Mouse (Mus musculus) neural tube, embryonic 13.5 days (tissue): ENCODE results near the gene Pes1. TPM values are rescaled to one million over a fixed set of nuclear protein-coding genes. Genes with fewer than 3 reads are reported as not detected.

Experiments used
- ATAC-seq: fragments of 200-750 bp; cut with Nextera tagmentation; 2 replicates; pipeline ENCODE4 v1.8.0; 2017; ENCODE audit warnings: low read depth, mild to moderate bottlenecking, moderate TSS enrichment, moderate library complexity
- H3K27ac ChIP-seq: fragments of 300-500 bp; sonication (generic); replicated peaks from 2 replicates; pipeline ENCODE4 v1.5.1; 2015; ENCODE audit warnings: moderate library complexity, mild to moderate bottlenecking, inconsistent platforms
- H3K27me3 ChIP-seq: fragments of 300-500 bp; sonication (generic); 2 replicates; pipeline ENCODE4 v1.6.1; 2015; ENCODE audit warnings: mild to moderate bottlenecking, inconsistent platforms
- H3K36me3 ChIP-seq: fragments of 300-500 bp; sonication (generic); 2 replicates; pipeline ENCODE4 v1.6.1; 2015; ENCODE audit warnings: mild to moderate bottlenecking, inconsistent platforms
- H3K4me1 ChIP-seq: fragments of 300-500 bp; sonication (generic); replicated peaks from 2 replicates; pipeline ENCODE4 v1.6.1; 2015; ENCODE audit warnings: inconsistent platforms
- H3K4me2 ChIP-seq: fragments of 300-500 bp; sonication (generic); 2 replicates; pipeline ENCODE4 v1.6.1; 2015; ENCODE audit warnings: inconsistent platforms, mild to moderate bottlenecking, moderate library complexity
- H3K4me3 ChIP-seq: fragments of 300-500 bp; sonication (generic); 2 replicates; pipeline ENCODE4 v1.5.1; 2015; ENCODE audit warnings: mild to moderate bottlenecking, inconsistent platforms
- H3K9ac ChIP-seq: fragments of 300-500 bp; sonication (generic); 2 replicates; pipeline ENCODE4 v1.6.1; 2015; ENCODE audit warnings: moderate library complexity, mild to moderate bottlenecking, inconsistent platforms
- H3K9me3 ChIP-seq: fragments of 300-500 bp; sonication (generic); 2 replicates; pipeline ENCODE4 v1.6.1; 2016; ENCODE audit warnings: inconsistent platforms
- WGBS: fragments of 180-500 bp; shearing (Covaris S2); methylation state at CpG from one replicate; pipeline ENCODE4 v1.1.7; 2015; 5-methylcytosine and 5-hydroxymethylcytosine counted together
- polyA plus RNA-seq: library from polyadenylated mRNA; unstranded; fragments of >200 nt; fragmentation: Nextera tagmentation; extraction: Ambion mirVana; gene quantifications from 2 replicates; pipeline ENCODE4 v1.2.1, GENCODE M21; 2015

The Pes1 gene
- polyA plus RNA-seq, 1 experiment from 2014 or later, result 56.5 TPM

- H3K9me3 ChIP-seq, result no peaks in the 10 kb centered on the region
- no peak overlapping the region for H3K27ac ChIP-seq
- peaks cover 66% of the 10 kb centered on the region for H3K36me3 ChIP-seq
- 81% methylated on average over 3 of the region's 3 CpGs for WGBS
- H3K9ac ChIP-seq, result no peak overlapping the region
- H3K4me1 ChIP-seq, result peaks cover 18% of the 10 kb centered on the region
- no peak for ATAC-seq
- H3K4me2 ChIP-seq, result no peak overlapping the region
- no peaks in the 10 kb centered on the region for H3K27me3 ChIP-seq
- no peak overlapping the region for H3K4me3 ChIP-seq
Measured at GRCm38 (mm10) chr11:3969837-3970236, 6.1 kb downstream of the Pes1 start.

DNA sequence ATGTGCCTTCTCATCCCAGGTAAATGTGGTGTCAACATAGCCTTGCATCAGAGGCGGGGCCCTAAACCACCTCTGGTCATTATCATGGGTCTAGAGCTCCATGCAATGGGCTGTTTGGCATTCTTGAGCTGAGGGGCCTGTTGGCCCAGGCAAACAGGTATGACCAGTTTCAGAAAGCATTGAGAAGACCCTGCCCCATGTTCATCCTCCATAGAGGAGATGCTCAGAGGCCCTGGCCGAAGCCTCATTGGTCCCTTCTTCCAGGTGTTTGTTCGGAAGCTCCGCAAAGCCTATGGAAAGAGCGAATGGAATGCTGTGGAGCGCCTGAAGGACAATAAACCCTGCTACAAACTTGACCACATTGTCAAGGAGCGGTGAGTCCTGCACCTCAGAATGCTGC is 6.6 kb downstream of the Pes1 start:
- H3K27ac ChIP-seq, result no peak overlapping the region
- H3K27me3 ChIP-seq, result no peaks in the 10 kb centered on the region
- 96% methylated on average over 7 of the region's 7 CpGs for WGBS
- H3K9me3 ChIP-seq, result no peaks in the 10 kb centered on the region
- H3K36me3 ChIP-seq, result peaks cover 71% of the 10 kb centered on the region
- H3K4me2 ChIP-seq, result no peak overlapping the region
- ATAC-seq, result no peak
- H3K4me1 ChIP-seq, result peaks cover 12% of the 10 kb centered on the region
- no peak overlapping the region for H3K4me3 ChIP-seq
- H3K9ac ChIP-seq, result no peak overlapping the region

- ATAC-seq, result no peak
- 93% methylated on average over 7 of the region's 7 CpGs for WGBS
Measured at GRCm38 (mm10) chr11:3973081-3973480, 9.3 kb downstream of the Pes1 start.

GRCm38 (mm10) chr11:3974311-3974710 is 10.5 kb downstream of the Pes1 start:
- H3K4me1 ChIP-seq, result no peaks in the 10 kb centered on the region
- WGBS, result 57% methylated on average over 3 of the region's 3 CpGs
- ATAC-seq, result no peak

More at GRCm38 (mm10) chr11:3973081-3973480, 9.3 kb downstream of the Pes1 start:
- Histone ChIP-seq H3K4me3 (no peak overlapping the region), H3K27me3 (no peaks in the 10 kb centered on the region), H3K4me2 (no peak overlapping the region), H3K9ac (no peak overlapping the region), H3K27ac (no peak overlapping the region), H3K36me3 (peaks cover 98% of the 10 kb centered on the region), H3K4me1 (no peaks in the 10 kb centered on the region), H3K9me3 (no peaks in the 10 kb centered on the region)

DNA sequence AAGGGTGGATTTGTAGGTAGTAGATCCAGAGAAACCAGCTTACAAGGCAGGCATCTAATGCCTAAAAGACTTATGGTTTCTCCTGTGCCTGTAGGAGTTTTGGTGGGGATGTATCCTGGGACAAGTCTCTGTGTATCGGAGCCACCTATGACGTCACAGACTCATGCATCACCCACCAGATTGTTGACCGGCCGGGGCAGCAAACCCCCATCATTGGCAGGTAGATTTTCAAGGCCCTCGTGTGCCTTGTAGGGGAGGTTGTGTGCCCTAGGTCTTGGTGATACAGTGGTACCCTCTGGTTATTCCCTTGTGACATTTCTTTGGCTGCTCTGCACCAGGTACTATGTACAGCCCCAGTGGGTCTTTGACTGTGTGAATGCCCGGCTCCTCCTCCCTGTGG is 12.9 kb downstream of the Pes1 start, which contains the start of gene 4930556J24Rik:
Gene 4930556J24Rik (minus strand): TSS at position 101 of the 400 bp plus-strand sequence.
- Histone ChIP-seq H3K4me2 (no peak within 1 kb of the TSS), H3K9me3 (no peaks in the 10 kb centered on the region), H3K4me3 (no peak within 1 kb of the TSS), H3K36me3 (peaks cover 98% of the 10 kb centered on the region), H3K27ac (no peak within 1 kb of the TSS), H3K4me1 (no peaks in the 10 kb centered on the region), H3K9ac (no peak within 1 kb of the TSS), H3K27me3 (no peaks in the 10 kb centered on the region)
- 95% methylated on average over 6 of the region's 6 CpGs for WGBS
- ATAC-seq, result no peak

More at GRCm38 (mm10) chr11:3974311-3974710, 10.5 kb downstream of the Pes1 start:
- no peaks in the 10 kb centered on the region for H3K27me3 ChIP-seq
- no peak overlapping the region for H3K4me2 ChIP-seq
- H3K4me3 ChIP-seq, result no peak overlapping the region
- H3K9me3 ChIP-seq, result no peaks in the 10 kb centered on the region
- H3K36me3 ChIP-seq, result peaks cover 100% of the 10 kb centered on the region
- no peak overlapping the region for H3K27ac ChIP-seq
- H3K9ac ChIP-seq, result no peak overlapping the region

DNA sequence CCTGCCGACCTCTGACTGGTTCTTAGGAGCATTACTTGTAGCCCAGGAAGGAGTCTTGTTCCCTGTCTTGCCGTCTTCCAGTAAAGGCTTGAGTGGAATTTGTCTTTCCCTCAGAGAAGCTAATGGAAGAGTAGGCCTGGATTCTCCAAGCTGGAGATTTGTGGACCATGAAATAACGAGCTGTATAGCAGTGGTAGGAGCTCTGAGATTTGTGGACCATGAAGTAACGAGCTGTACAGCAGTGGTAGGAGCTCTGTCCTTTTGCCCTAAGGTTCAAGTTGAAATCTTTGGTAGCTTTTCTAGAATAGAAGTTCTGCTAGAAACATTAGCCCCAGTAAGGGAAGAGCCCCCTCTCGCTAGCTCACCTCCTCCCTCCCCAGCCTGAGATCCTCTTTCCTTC is 14.6 kb downstream of the Pes1 start:
- Histone ChIP-seq H3K9ac (no peak overlapping the region), H3K4me2 (no peak overlapping the region), H3K4me3 (no peak overlapping the region), H3K27me3 (no peaks in the 10 kb centered on the region; the same call in 1 of the 2 replicates), H3K4me1 (peaks cover 4% of the 10 kb centered on the region), H3K27ac (no peak overlapping the region), H3K9me3 (no peaks in the 10 kb centered on the region), H3K36me3 (peaks cover 81% of the 10 kb centered on the region)
- WGBS, result 90% methylated on average over 5 of the region's 5 CpGs
- ATAC-seq, result no peak

GRCm38 (mm10) chr11:3981536-3981935 is 17.8 kb downstream of the Pes1 start:
- Histone ChIP-seq H3K4me3 (no peak overlapping the region), H3K27ac (no peak overlapping the region), H3K36me3 (peaks cover 50% of the 10 kb centered on the region), H3K9me3 (no peaks in the 10 kb centered on the region), H3K4me1 (peaks cover 18% of the 10 kb centered on the region), H3K9ac (no peak overlapping the region), H3K27me3 (peaks cover 9% of the 10 kb centered on the region), H3K4me2 (no peak overlapping the region)
- ATAC-seq, result no peak
- 68% methylated on average over 6 of the region's 6 CpGs for WGBS

- peak overlapping the region; percentile 66; the same call in 1 of the 2 replicates for H3K4me2 ChIP-seq
- H3K4me1 ChIP-seq, result peaks cover 18% of the 10 kb centered on the region
- no peak overlapping the region for H3K27ac ChIP-seq
- H3K36me3 ChIP-seq, result peaks cover 40% of the 10 kb centered on the region
- H3K9me3 ChIP-seq, result no peaks in the 10 kb centered on the region
- H3K9ac ChIP-seq, result no peak overlapping the region
- peaks cover 9% of the 10 kb centered on the region for H3K27me3 ChIP-seq
- WGBS, result 65% methylated on average over 7 of the region's 7 CpGs
- no peak for ATAC-seq
- H3K4me3 ChIP-seq, result no peak overlapping the region
Measured at GRCm38 (mm10) chr11:3982275-3983209, 18.8 kb downstream of the Pes1 start.

DNA sequence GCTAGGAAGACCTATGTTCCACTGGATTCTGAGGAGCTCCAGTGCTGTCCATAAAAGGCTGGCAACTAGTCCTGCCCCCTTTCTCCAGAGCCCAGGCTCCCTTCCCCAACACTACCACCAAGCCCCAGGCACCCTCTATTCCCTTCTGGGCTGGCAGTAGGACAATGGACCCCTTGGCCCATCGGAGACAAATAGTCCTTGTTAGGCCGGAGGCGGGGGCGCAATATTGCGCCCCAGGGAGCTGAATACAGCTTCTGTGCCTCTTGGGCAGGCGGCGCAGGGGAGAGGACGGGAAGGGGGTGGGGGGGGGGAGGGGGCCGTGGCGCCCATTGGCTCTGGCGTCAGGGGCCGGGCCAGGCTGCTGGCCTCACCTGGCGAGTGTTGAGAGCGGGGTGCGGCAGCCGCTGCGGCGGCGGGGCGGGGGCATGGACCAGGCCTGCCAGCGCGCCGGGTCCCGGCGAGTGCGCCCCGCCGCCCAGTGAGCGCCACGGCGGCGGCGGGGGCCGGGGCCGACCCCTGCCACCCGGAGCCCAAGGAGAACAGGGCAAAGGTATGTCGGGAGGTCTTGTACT is 19.6 kb downstream of the Pes1 start, which contains the start of gene Gal3st1:
Gene Gal3st1 (plus strand): TSS at position 346 of the 572 bp plus-strand sequence.
- H3K27ac ChIP-seq, result 0 out of 2 replicates have a peak within 1 kb of the TSS, but pooled peaks have one; percentile 23
- peak within 1 kb of the TSS; percentile 46 for H3K4me3 ChIP-seq
- WGBS, result 1% methylated on average over 24 of the region's 37 CpGs
- H3K9me3 ChIP-seq, result no peaks in the 10 kb centered on the region
- peak within 1 kb of the TSS; percentile 66 for H3K4me2 ChIP-seq
- peak; percentile 69 for ATAC-seq
- H3K36me3 ChIP-seq, result peaks cover 31% of the 10 kb centered on the region
- peak within 1 kb of the TSS; percentile 64 for H3K9ac ChIP-seq
- H3K27me3 ChIP-seq, result peaks cover 9% of the 10 kb centered on the region
- peaks cover 18% of the 10 kb centered on the region for H3K4me1 ChIP-seq

- H3K36me3 ChIP-seq, result peaks cover 24% of the 10 kb centered on the region
- peaks cover 9% of the 10 kb centered on the region for H3K27me3 ChIP-seq
- peak overlapping the region; percentile 46 for H3K4me3 ChIP-seq
- peak overlapping the region; percentile 64 for H3K9ac ChIP-seq
- peak overlapping the region; percentile 66 for H3K4me2 ChIP-seq
- H3K4me1 ChIP-seq, result peaks cover 18% of the 10 kb centered on the region
- WGBS, result 11% methylated on average over 15 of the region's 15 CpGs
- peak; percentile 62 for ATAC-seq
- H3K9me3 ChIP-seq, result no peaks in the 10 kb centered on the region
- 0 out of 2 replicates have a peak overlapping the region, but pooled peaks have one; percentile 23 for H3K27ac ChIP-seq
Measured at GRCm38 (mm10) chr11:3983863-3984745, 20.3 kb downstream of the Pes1 start.

GRCm38 (mm10) chr11:3989748-3990147 is 26.0 kb downstream of the Pes1 start:
- 44% methylated on average over 3 of the region's 3 CpGs for WGBS
- ATAC-seq, result no peak
- Histone ChIP-seq H3K27ac (no peak overlapping the region), H3K36me3 (no peaks in the 10 kb centered on the region), H3K9me3 (no peaks in the 10 kb centered on the region), H3K9ac (no peak overlapping the region), H3K4me3 (no peak overlapping the region), H3K27me3 (no peaks in the 10 kb centered on the region; the same call in 1 of the 2 replicates), H3K4me1 (peaks cover 2% of the 10 kb centered on the region; the same call in 1 of the 2 replicates), H3K4me2 (no peak overlapping the region)
